Mouse (Mus musculus) bone marrow, adult 2 months (tissue): ENCODE data around the gene Hoxc6. TPM values are rescaled to one million over a fixed set of nuclear protein-coding genes. Genes with fewer than 3 reads are reported as not detected.

Experiments used
- H3K27ac ChIP-seq: fragments of 200-500 bp; 2 replicates; pipeline ENCODE4 v1.5.1; 2012; ENCODE audit warnings: low read depth, mild to moderate bottlenecking, control low read depth, inconsistent platforms, low read length; ENCODE audit not compliant: control insufficient read depth, poor library complexity, insufficient read depth
- H3K4me1 ChIP-seq: fragments of 200-500 bp; 2 replicates; pipeline ENCODE4 v1.6.1; 2011; ENCODE audit warnings: low read length; ENCODE audit not compliant: control insufficient read depth, insufficient read depth
- H3K4me3 ChIP-seq: fragments of 200-500 bp; replicated peaks from 2 replicates; pipeline ENCODE3; 2011; ENCODE audit warnings: mild to moderate bottlenecking, low read depth, low read length, control low read depth; ENCODE audit not compliant: control insufficient read depth
- CTCF ChIP-seq: fragments of 200-500 bp; IDR thresholded peaks from 2 replicates; pipeline ENCODE4 v1.5.1; 2011; ENCODE audit warnings: low read length, control low read depth; ENCODE audit not compliant: control insufficient read depth, insufficient read depth
- POLR2A ChIP-seq: fragments of 200-500 bp; IDR thresholded peaks from 2 replicates; pipeline ENCODE4 v1.6.1; 2011; ENCODE audit warnings: low read depth, mild to moderate bottlenecking, control low read depth, low read length, borderline replicate concordance; ENCODE audit not compliant: control insufficient read depth
- WGBS: fragments of 180-500 bp; shearing (Covaris S2); methylation state at CpG from one replicate; pipeline ENCODE4 v1.1.7; 2018; 5-methylcytosine and 5-hydroxymethylcytosine counted together
- polyA plus RNA-seq: library from polyadenylated mRNA; stranded (reverse); fragments of >200 nt; gene quantifications from 2 replicates; pipeline ENCODE4 v1.2.4, GENCODE M21; 2011; ENCODE audit warnings: low replicate concordance; ENCODE audit not compliant: missing spikeins, insufficient read depth, insufficient read length

Gene Hoxc6
- polyA plus RNA-seq, 1 experiment: 2.4 TPM

DNA sequence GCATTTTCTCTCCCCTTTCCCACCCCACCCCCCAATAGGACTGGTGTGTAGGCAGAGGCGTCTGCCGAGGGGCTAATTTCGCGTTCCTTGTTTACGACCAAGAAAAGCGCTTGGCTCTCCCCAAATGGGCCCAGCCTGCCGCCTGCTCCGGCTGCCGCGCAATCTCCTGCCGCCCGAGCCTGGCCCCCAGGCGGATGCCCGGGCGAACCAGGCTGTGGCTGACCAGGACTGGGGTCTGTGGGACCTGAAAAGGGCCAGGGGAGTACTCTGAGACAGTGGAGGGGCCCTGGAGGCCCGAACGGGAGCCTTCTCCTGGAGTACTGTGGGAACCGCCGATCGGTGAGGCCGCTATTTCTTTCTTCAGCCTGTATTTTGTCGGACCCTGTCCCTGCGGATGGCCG is 2.4 kb downstream of the Hoxc6 start:
- 24% methylated on average over 24 of the region's 24 CpGs for WGBS
- H3K4me3 ChIP-seq: no peak overlapping the region
- TF ChIP-seq POLR2A (no peak), CTCF (no peak)
- H3K27ac ChIP-seq: peak overlapping the region; percentile 22; the same call in 1 of the 2 replicates
- no peaks in the 10 kb centered on the region for H3K4me1 ChIP-seq

GRCm38 (mm10) chr15:103001370-103001769 is 3.3 kb downstream of the Hoxc6 start:
- no peak overlapping the region for H3K27ac ChIP-seq
- H3K4me3 ChIP-seq: no peak overlapping the region
- TF ChIP-seq POLR2A (no peak), CTCF (no peak)
- 57% methylated on average over 2 of the region's 2 CpGs for WGBS
- H3K4me1 ChIP-seq: no peaks in the 10 kb centered on the region

GRCm38 (mm10) chr15:103002156-103002555 is 4.1 kb downstream of the Hoxc6 start:
- H3K4me3 ChIP-seq: no peak overlapping the region
- TF ChIP-seq CTCF: no peak
- TF ChIP-seq POLR2A: no peak
- H3K4me1 ChIP-seq: no peaks in the 10 kb centered on the region
- no peak overlapping the region for H3K27ac ChIP-seq
- WGBS: 69% methylated on average over 4 of the region's 4 CpGs

DNA sequence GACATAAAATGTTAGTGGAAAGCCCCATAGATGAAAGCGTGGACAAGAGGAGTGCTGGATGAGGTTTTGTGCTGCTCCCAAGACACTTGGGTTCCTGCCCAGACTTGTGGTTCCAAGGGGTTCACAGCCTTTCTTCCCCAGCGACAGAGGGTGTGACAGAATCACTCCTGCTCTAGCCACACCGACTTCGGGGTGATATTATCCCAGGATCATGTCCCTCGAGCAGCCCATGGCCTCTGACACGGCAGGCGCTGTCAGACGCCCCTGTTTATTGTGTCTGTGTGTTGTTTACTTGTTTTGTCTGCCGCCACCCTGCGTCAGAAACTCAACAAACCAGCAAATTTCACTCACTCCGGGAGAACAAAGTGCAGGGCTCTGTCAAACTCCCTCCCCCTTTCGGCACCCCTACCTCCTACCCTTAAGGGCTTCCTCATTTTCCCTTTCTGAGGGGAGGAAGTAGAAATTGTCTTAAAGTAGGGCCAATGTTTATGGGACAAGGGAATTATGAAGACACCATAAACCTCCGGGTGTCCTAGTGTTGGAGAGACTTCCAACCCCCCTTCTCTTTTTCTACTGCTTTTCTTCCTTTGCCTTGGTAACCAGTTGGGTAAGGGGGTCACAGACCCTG is 4.9 kb downstream of the Hoxc6 start:
- Histone ChIP-seq H3K4me1 (no peaks in the 10 kb centered on the region), H3K4me3 (no peak overlapping the region), H3K27ac (no peak overlapping the region; the same call in 1 of the 2 replicates)
- 15% methylated on average over 13 of the region's 13 CpGs for WGBS
- no peak for TF ChIP-seq CTCF
- no peak for TF ChIP-seq POLR2A

GRCm38 (mm10) chr15:103005308-103005707 is 7.3 kb downstream of the Hoxc6 start:
- Histone ChIP-seq H3K4me1 (no peaks in the 10 kb centered on the region), H3K4me3 (no peak overlapping the region), H3K27ac (no peak overlapping the region)
- no peak for TF ChIP-seq POLR2A
- no peak for TF ChIP-seq CTCF
- 9% methylated on average over 17 of the region's 17 CpGs for whole genome bisulfite sequencing

DNA sequence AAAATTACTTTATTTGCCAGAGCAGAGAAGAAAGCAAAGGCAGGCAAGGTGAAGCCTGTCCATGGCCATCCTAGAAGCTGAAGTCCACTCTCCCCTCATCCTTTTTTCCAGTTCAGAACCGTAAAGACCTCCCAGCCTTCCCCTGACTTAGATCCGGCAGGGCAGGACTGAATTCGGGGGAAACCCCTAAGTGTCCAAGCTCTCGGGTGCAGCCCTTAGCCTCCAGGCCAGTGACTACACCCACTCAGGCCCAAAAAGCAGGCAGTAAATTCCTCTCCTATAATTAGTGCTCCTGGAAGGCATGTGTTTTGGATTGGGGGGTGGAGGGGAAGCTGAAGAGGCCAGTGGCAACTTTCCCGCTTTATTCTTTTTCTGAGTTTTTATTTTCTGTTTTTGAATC is 7.7 kb downstream of the Hoxc6 start:
- TF ChIP-seq CTCF: no peak
- no peak for TF ChIP-seq POLR2A
- H3K4me1 ChIP-seq: no peaks in the 10 kb centered on the region
- no peak overlapping the region for H3K4me3 ChIP-seq
- WGBS: 19% methylated on average over 5 of the region's 5 CpGs
- no peak overlapping the region for H3K27ac ChIP-seq

GRCm38 (mm10) chr15:103006326-103006725 is 8.3 kb downstream of the Hoxc6 start:
- Histone ChIP-seq H3K4me3 (no peak overlapping the region), H3K27ac (no peak overlapping the region), H3K4me1 (no peaks in the 10 kb centered on the region)
- 50% methylated on average over 1 of the region's 1 CpGs for WGBS
- no peak for TF ChIP-seq CTCF
- TF ChIP-seq POLR2A: no peak

GRCm38 (mm10) chr15:103009265-103010111 is 11.4 kb downstream of the Hoxc6 start:
- TF ChIP-seq CTCF (no peak), POLR2A (no peak)
- WGBS: 7% methylated on average over 27 of the region's 27 CpGs
- H3K4me3 ChIP-seq: no peak overlapping the region
- H3K27ac ChIP-seq: no peak overlapping the region
- H3K4me1 ChIP-seq: no peaks in the 10 kb centered on the region
